Mouse (Mus musculus): ENCODE results near the gene Ptpn3. TPM values are rescaled to one million over a fixed set of nuclear protein-coding genes. Genes with fewer than 3 reads are reported as not detected.
A peak's percentile ranks its signal among the peaks of the same experiment; 100 is the strongest.

The Ptpn3 gene
- polyA plus RNA-seq, 1 experiment from 2014 or later = 8.1 TPM

- Histone ChIP-seq H3K9ac (replicated peaks; ENCODE audit: low read depth, low read length) (no peak overlapping the region), H3K4me1 (ENCODE audit: control insufficient read depth, insufficient read depth, low read length) (no peaks in the 10 kb centered on the region)
- no peak for ATAC-seq (ENCODE audit: insufficient number of reproducible peaks, insufficient read depth, low FRiP score, low read depth)
Measured at GRCm38 (mm10) chr4:57249108-57249507, 52.5 kb downstream of the Ptpn3 start.

DNA sequence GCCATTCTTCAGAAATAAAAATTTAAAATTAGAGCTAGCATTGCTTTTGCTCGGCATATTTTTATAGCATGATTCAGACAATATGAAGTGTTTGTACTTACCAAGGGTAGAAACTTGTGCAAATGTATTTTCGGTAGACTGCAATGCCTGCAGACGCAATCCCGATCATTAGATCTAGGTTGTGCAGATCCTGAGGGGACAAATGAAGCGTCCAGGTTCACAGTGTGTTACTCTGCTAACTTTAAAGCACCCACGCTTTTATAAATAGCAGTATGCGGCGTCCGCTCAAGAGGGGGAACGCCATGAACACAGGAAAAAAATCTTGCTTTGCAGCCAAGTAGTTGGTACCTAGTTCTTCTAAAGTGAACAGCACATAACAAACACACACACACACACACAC, 56.8 kb downstream of the Ptpn3 start:
- WGBS = 93% methylated on average over 10 of the region's 10 CpGs
- ATAC-seq (ENCODE audit: insufficient number of reproducible peaks, insufficient read depth, low FRiP score, low read depth) = no peak
- Histone ChIP-seq H3K4me2 (replicated peaks; ENCODE audit: low read depth, low read length) (no peak overlapping the region), H3K9me3 (ENCODE audit: control insufficient read depth, low read depth, low read length) (no peaks in the 10 kb centered on the region), H3K9ac (replicated peaks; ENCODE audit: low read depth, low read length) (no peak overlapping the region), H3K36me3 (ENCODE audit: control insufficient read depth, insufficient read depth, low read length) (no peaks in the 10 kb centered on the region; the same call in 1 of the 2 replicates), H3K4me3 (ENCODE audit: low read depth, low read length) (no peak overlapping the region), H3K27me3 (ENCODE audit: control insufficient read depth, insufficient read depth, low read length) (no peaks in the 10 kb centered on the region), H3K27ac (ENCODE audit: low read length) (no peak overlapping the region), H3K4me1 (ENCODE audit: control insufficient read depth, insufficient read depth, low read length) (no peaks in the 10 kb centered on the region)

More at GRCm38 (mm10) chr4:57249108-57249507, 52.5 kb downstream of the Ptpn3 start:
- Histone ChIP-seq H3K27ac (ENCODE audit: low read length) (no peak overlapping the region), H3K36me3 (ENCODE audit: control insufficient read depth, insufficient read depth, low read length) (no peaks in the 10 kb centered on the region; the same call in 1 of the 2 replicates), H3K27me3 (ENCODE audit: control insufficient read depth, insufficient read depth, low read length) (no peaks in the 10 kb centered on the region), H3K4me2 (replicated peaks; ENCODE audit: low read depth, low read length) (no peak overlapping the region), H3K9me3 (ENCODE audit: control insufficient read depth, low read depth, low read length) (no peaks in the 10 kb centered on the region), H3K4me3 (ENCODE audit: low read depth, low read length) (no peak overlapping the region)
- 34% methylated on average over 8 of the region's 8 CpGs for WGBS

DNA sequence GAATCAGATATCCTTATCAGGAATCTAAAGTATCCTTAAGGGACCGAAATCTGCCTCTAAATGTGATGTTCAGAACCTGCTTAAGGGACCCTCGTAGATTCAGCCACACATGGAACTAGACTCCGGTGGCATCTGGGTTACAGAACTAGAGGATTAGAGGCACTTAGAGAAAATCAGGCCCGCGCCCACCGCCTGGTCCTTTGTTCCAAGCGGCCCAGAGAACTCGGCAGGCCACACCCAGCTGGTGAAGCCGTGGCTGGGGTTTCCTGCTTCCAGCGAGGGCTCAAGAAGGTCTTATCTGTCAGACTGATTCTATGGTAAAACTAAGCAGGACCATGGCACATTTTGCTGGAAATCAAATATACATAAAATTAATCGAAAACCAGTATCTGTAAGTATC, 58.3 kb downstream of the Ptpn3 start:
- no peak for ATAC-seq (ENCODE audit: insufficient number of reproducible peaks, insufficient read depth, low FRiP score, low read depth)
- Histone ChIP-seq H3K9ac (replicated peaks; ENCODE audit: low read depth, low read length) (no peak overlapping the region), H3K4me2 (replicated peaks; ENCODE audit: low read depth, low read length) (no peak overlapping the region), H3K27ac (ENCODE audit: low read length) (no peak overlapping the region; the same call in 1 of the 2 replicates), H3K36me3 (ENCODE audit: control insufficient read depth, insufficient read depth, low read length) (no peaks in the 10 kb centered on the region; the same call in 1 of the 2 replicates), H3K27me3 (ENCODE audit: control insufficient read depth, insufficient read depth, low read length) (no peaks in the 10 kb centered on the region), H3K4me1 (ENCODE audit: control insufficient read depth, insufficient read depth, low read length) (no peaks in the 10 kb centered on the region), H3K9me3 (ENCODE audit: control insufficient read depth, low read depth, low read length) (no peaks in the 10 kb centered on the region), H3K4me3 (ENCODE audit: low read depth, low read length) (no peak overlapping the region)
- 54% methylated on average over 11 of the region's 11 CpGs for WGBS

DNA sequence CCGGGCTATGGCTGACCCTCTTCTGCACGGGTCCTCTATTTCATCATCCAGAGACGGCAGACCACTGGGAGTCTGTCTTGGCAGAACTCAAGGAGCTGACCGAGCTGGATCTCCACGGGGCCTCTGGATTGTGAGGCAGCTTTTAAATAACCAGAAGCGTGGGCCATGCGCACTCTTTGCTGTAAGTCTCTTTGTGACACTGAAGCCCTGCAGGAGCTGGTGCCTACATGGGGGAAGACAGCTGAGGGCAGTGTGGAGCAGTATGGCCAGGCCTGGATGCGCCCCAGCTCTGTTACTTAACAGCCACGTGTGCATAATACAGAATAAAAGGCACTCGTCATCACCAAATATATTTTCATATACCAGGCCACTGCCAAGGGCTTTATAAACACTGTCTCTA, 60.7 kb downstream of the Ptpn3 start:
- Histone ChIP-seq H3K4me3 (ENCODE audit: low read depth, low read length) (no peak overlapping the region), H3K36me3 (ENCODE audit: control insufficient read depth, insufficient read depth, low read length) (no peaks in the 10 kb centered on the region), H3K4me1 (ENCODE audit: control insufficient read depth, insufficient read depth, low read length) (no peaks in the 10 kb centered on the region), H3K27me3 (ENCODE audit: control insufficient read depth, insufficient read depth, low read length) (no peaks in the 10 kb centered on the region), H3K9me3 (ENCODE audit: control insufficient read depth, low read depth, low read length) (no peaks in the 10 kb centered on the region), H3K27ac (ENCODE audit: low read length) (no peak overlapping the region), H3K4me2 (replicated peaks; ENCODE audit: low read depth, low read length) (no peak overlapping the region), H3K9ac (replicated peaks; ENCODE audit: low read depth, low read length) (no peak overlapping the region)
- ATAC-seq (ENCODE audit: insufficient number of reproducible peaks, insufficient read depth, low FRiP score, low read depth) = no peak
- WGBS = 80% methylated on average over 10 of the region's 10 CpGs

GRCm38 (mm10) chr4:57240100-57240499, 61.5 kb downstream of the Ptpn3 start:
- H3K4me1 ChIP-seq (ENCODE audit: control insufficient read depth, insufficient read depth, low read length) = no peaks in the 10 kb centered on the region
- no peak overlapping the region for H3K4me3 ChIP-seq (ENCODE audit: low read depth, low read length)
- ATAC-seq (ENCODE audit: insufficient number of reproducible peaks, insufficient read depth, low FRiP score, low read depth) = peak; percentile 62; the same call in 1 of the 2 replicates
- no peaks in the 10 kb centered on the region for H3K36me3 ChIP-seq (ENCODE audit: control insufficient read depth, insufficient read depth, low read length)
- H3K27me3 ChIP-seq (ENCODE audit: control insufficient read depth, insufficient read depth, low read length) = no peaks in the 10 kb centered on the region
- no peaks in the 10 kb centered on the region for H3K9me3 ChIP-seq (ENCODE audit: control insufficient read depth, low read depth, low read length)
- 64% methylated on average over 7 of the region's 7 CpGs for WGBS
- H3K27ac ChIP-seq (ENCODE audit: low read length) = no peak overlapping the region; the same call in 1 of the 2 replicates
- H3K9ac ChIP-seq (replicated peaks; ENCODE audit: low read depth, low read length) = no peak overlapping the region
- no peak overlapping the region for H3K4me2 ChIP-seq (replicated peaks; ENCODE audit: low read depth, low read length)

DNA sequence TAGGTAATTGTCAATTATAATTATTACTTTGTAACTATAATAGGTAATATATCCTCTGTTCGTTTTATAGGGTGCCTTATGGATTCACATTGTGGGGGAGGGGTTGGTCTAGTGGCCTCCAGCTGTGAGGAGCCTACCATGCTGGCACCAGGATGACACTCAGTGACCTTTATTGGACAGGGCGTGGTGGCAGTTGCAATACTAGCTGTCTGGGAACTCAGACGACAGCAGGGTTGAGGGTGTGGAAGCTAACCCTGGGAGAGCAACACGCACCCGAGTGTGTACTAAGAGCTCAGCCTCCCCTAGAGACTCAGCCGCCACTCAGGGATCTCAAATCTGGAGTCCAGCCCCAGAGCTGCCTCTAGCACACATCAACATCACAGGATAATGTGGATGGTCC, 62.5 kb downstream of the Ptpn3 start:
- no peaks in the 10 kb centered on the region for H3K27me3 ChIP-seq (ENCODE audit: control insufficient read depth, insufficient read depth, low read length)
- ATAC-seq (ENCODE audit: insufficient number of reproducible peaks, insufficient read depth, low FRiP score, low read depth) = no peak
- no peak overlapping the region for H3K9ac ChIP-seq (replicated peaks; ENCODE audit: low read depth, low read length)
- H3K4me1 ChIP-seq (ENCODE audit: control insufficient read depth, insufficient read depth, low read length) = no peaks in the 10 kb centered on the region
- no peak overlapping the region for H3K27ac ChIP-seq (ENCODE audit: low read length)
- 68% methylated on average over 6 of the region's 6 CpGs for WGBS
- no peaks in the 10 kb centered on the region for H3K9me3 ChIP-seq (ENCODE audit: control insufficient read depth, low read depth, low read length)
- no peak overlapping the region for H3K4me2 ChIP-seq (replicated peaks; ENCODE audit: low read depth, low read length)
- no peak overlapping the region for H3K4me3 ChIP-seq (ENCODE audit: low read depth, low read length)
- H3K36me3 ChIP-seq (ENCODE audit: control insufficient read depth, insufficient read depth, low read length) = no peaks in the 10 kb centered on the region

DNA sequence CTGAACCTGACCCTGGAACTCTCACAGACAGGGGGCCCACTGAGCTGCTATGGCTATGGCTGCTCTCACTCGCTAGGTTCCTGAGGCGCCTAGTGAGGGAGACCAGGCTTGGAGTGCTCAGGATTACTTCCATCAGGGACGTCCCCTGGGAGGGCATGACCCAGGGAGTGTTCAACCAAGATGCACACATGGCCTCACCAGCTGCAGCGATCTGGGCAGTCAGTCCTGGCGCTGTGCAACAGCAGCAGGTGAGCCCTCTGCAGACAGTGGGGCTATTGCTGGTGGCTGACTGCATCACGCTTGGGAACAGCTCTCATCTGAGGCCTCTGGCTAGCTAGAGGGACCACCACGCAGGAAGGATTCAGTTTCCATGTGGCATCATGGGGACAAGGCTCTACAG, 63.5 kb downstream of the Ptpn3 start:
- no peaks in the 10 kb centered on the region for H3K4me1 ChIP-seq (ENCODE audit: control insufficient read depth, insufficient read depth, low read length)
- no peak overlapping the region for H3K4me3 ChIP-seq (ENCODE audit: low read depth, low read length)
- H3K9ac ChIP-seq (replicated peaks; ENCODE audit: low read depth, low read length) = no peak overlapping the region
- ATAC-seq (ENCODE audit: insufficient number of reproducible peaks, insufficient read depth, low FRiP score, low read depth) = no peak
- H3K4me2 ChIP-seq (replicated peaks; ENCODE audit: low read depth, low read length) = no peak overlapping the region
- 85% methylated on average over 7 of the region's 7 CpGs for WGBS
- H3K9me3 ChIP-seq (ENCODE audit: control insufficient read depth, low read depth, low read length) = no peaks in the 10 kb centered on the region
- H3K27me3 ChIP-seq (ENCODE audit: control insufficient read depth, insufficient read depth, low read length) = no peaks in the 10 kb centered on the region
- H3K36me3 ChIP-seq (ENCODE audit: control insufficient read depth, insufficient read depth, low read length) = no peaks in the 10 kb centered on the region
- no peak overlapping the region for H3K27ac ChIP-seq (ENCODE audit: low read length)

- Histone ChIP-seq H3K4me3 (ENCODE audit: low read depth, low read length) (no peak overlapping the region), H3K36me3 (ENCODE audit: control insufficient read depth, insufficient read depth, low read length) (no peaks in the 10 kb centered on the region), H3K9me3 (ENCODE audit: control insufficient read depth, low read depth, low read length) (no peaks in the 10 kb centered on the region), H3K27ac (ENCODE audit: low read length) (no peak overlapping the region), H3K4me2 (replicated peaks; ENCODE audit: low read depth, low read length) (no peak overlapping the region), H3K4me1 (ENCODE audit: control insufficient read depth, insufficient read depth, low read length) (no peaks in the 10 kb centered on the region), H3K27me3 (ENCODE audit: control insufficient read depth, insufficient read depth, low read length) (no peaks in the 10 kb centered on the region), H3K9ac (replicated peaks; ENCODE audit: low read depth, low read length) (no peak overlapping the region)
- no peak for ATAC-seq (ENCODE audit: insufficient number of reproducible peaks, insufficient read depth, low FRiP score, low read depth)
- 70% methylated on average over 5 of the region's 5 CpGs for WGBS
Measured at GRCm38 (mm10) chr4:57236513-57236912, 65.1 kb downstream of the Ptpn3 start.

DNA sequence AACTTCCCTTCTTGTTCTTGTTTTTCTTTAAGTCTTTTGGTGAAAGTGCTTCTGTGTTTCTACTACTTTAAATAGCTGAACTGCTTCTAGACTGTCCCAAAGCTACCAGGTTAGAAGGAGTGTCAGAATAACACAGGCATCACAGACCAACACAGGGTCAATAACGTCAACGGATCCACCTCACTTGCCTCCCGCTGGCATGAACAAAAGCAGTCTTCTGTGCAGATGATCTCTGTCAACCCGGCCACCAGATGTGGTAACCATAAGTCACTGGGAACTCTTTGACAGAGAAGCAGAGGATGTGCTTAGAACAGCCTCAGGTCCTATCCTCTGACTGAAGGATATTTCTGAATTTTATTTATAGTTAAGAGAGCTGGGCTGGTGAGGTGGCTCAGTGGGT, 65.9 kb downstream of the Ptpn3 start:
- no peak overlapping the region for H3K27ac ChIP-seq (ENCODE audit: low read length)
- ATAC-seq (ENCODE audit: insufficient number of reproducible peaks, insufficient read depth, low FRiP score, low read depth) = no peak
- WGBS = 86% methylated on average over 4 of the region's 4 CpGs

More for the DNA sequence above, 65.9 kb downstream of the Ptpn3 start:
- H3K9ac ChIP-seq (replicated peaks; ENCODE audit: low read depth, low read length) = no peak overlapping the region
- H3K4me2 ChIP-seq (replicated peaks; ENCODE audit: low read depth, low read length) = no peak overlapping the region
- no peaks in the 10 kb centered on the region for H3K4me1 ChIP-seq (ENCODE audit: control insufficient read depth, insufficient read depth, low read length)
- H3K9me3 ChIP-seq (ENCODE audit: control insufficient read depth, low read depth, low read length) = no peaks in the 10 kb centered on the region
- H3K36me3 ChIP-seq (ENCODE audit: control insufficient read depth, insufficient read depth, low read length) = no peaks in the 10 kb centered on the region
- no peak overlapping the region for H3K4me3 ChIP-seq (ENCODE audit: low read depth, low read length)
- H3K27me3 ChIP-seq (ENCODE audit: control insufficient read depth, insufficient read depth, low read length) = no peaks in the 10 kb centered on the region

Measured in stomach, embryonic 14.5 days (tissue).